Mouse (Mus musculus): ENCODE data around the gene Tomm7. TPM values are rescaled to one million over a fixed set of nuclear protein-coding genes. Genes with fewer than 3 reads are reported as not detected.
A peak's percentile ranks its signal among the peaks of the same experiment; 100 is the strongest.
"Not testable (repeated sequence)": the region's sequence is repeated elsewhere in the genome, so short reads cannot be mapped to it uniquely, and the experiment has no call there.

Gene Tomm7
- 97.7 TPM for polyA plus RNA-seq (2021)

DNA sequence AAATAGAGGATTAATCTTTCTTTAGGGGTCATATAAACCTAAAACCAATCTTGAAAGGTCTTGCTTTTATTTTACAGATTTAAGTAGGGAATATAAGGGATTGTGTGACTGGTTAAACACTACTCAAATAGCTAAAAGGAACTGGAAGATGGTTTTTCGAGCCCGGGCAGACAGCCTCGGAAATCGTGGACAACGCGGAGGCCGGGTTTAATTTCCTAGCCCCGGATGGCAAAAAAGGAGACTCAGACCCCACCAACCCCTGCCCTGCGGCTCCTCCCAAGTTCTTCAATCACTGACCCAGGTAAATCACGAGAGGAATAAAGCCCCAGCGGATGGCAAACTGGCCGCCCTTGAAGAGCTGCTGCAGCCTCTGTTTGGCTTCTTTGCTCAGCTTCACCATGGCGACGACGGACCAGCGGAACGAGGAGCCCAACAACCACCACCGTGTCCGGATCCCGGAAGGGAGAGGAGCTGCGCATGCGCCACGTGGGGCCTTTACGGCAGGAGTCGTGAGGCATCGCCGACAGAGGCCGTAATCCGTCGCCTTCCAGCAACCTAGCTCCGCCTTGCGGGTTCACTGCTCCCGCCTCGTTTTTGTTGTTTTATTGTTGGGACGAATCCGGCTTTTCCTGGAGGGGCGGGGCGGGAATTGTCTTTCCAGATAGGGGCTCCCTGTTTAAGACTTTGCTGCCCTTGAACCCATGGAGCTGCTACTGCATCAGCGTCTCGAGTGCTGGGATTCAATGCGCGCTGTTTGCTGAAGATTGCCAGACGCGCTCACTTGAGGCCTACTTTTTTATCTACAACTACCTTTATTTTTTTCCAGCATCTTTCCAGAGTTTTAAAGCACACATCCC is at the start of gene Tomm7:
Tomm7 (minus strand) TSS at position 488 of the 857 bp plus-strand sequence.
- ATAC-seq (peak; percentile 97), DNase-seq (ENCODE audit: low read depth, low spot score) (peak; percentile 94)
- H3K27me3 ChIP-seq: no peaks in the 10 kb centered on the region
- no peak for TF ChIP-seq CTCF (IDR thresholded peaks at IDR 0.05)
- in situ Hi-C loops (cut with MboI; ENCODE audit: low pct_unique_long_range_greater_than_20kb): no loop called here
- POLR2A ChIA-PET: interaction anchor here (0.6 to 0.8 kb wide), 2 partner anchors 139 to 896 kb away, joined by 3 to 8 read pairs; no protein-coding TSS in a partner anchor
- CTCF ChIA-PET: interaction anchor here (3.9 kb wide), 1 partner anchor 17 kb away, joined by 24 read pairs; no protein-coding TSS in a partner anchor

DNA sequence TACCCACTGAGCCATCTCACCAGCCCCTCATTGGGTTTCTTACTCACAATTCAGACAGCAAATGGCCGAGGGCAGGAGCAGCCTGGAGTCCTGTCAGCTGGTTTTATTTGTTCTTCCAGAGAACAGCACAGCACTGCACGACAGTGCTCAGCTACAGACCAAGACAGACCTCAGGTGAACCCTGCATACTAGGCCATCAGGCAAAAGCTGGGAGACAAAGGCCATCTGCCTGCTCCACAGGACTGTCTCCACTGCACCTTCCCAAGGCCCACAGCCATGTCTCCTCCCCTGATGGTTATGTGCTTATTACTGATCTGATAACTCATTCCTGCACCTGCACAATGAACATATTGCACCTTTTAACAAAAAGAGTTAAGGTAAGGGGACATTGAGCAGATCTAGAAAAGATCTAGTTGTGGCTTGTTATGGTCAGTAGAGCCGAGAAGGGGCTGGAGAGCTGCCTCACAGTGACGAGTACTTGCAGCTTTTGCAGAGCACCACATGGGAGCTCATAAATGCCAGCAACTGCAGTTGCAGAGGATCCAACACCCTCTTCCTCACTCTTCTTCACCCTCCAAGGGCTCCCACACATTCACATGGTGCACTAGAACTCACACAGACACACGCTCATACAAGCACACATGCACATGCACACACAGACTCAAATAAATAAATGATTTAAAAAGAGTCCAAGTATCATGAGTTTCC is 49.3 kb upstream of the Tomm7 start:
- DNase-seq (ENCODE audit: low read depth, low spot score): no peak
- POLR2A ChIA-PET: no interaction called here
- no peaks in the 10 kb centered on the region for H3K27me3 ChIP-seq
- in situ Hi-C loops (cut with MboI; ENCODE audit: low pct_unique_long_range_greater_than_20kb): no loop called here
- no peak for TF ChIP-seq CTCF (IDR thresholded peaks at IDR 0.05)
- ATAC-seq: no peak
- CTCF ChIA-PET: interaction anchor here (1.3 kb wide), 1 partner anchor 11 kb away, joined by 3 read pairs; no protein-coding TSS in a partner anchor

DNA sequence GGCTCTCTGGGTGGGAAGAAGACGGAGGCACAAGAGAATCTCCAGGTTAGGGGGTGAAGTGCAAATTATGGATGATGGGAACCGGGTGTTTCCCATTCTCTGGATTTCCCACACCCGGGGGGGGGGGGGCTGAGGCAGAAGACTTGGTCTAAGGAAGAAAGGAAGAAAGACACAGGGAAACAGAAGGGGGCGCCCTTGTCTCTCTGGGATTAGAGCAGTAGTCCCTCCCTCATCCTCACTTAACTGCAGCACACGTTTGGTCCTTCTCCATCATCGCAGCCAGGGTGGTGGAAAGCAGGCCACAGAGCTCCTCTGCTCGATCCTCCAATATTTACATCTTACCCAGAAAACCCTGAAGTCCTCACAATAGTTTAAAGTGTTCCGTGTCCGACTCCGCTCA is 46.8 kb upstream of the Tomm7 start:
- CTCF ChIA-PET: interaction anchor here (1.2 to 1.4 kb wide), 4 partner anchors 8 to 164 kb away, joined by 3 to 4 read pairs (median 3); no protein-coding TSS in a partner anchor
- ATAC-seq: no peak
- POLR2A ChIA-PET: no interaction called here
- TF ChIP-seq CTCF (IDR thresholded peaks at IDR 0.05): peak; percentile 52
- in situ Hi-C loops (cut with MboI; ENCODE audit: low pct_unique_long_range_greater_than_20kb): no loop called here
- no peak for DNase-seq (ENCODE audit: low read depth, low spot score)
- H3K27me3 ChIP-seq: no peaks in the 10 kb centered on the region

DNA sequence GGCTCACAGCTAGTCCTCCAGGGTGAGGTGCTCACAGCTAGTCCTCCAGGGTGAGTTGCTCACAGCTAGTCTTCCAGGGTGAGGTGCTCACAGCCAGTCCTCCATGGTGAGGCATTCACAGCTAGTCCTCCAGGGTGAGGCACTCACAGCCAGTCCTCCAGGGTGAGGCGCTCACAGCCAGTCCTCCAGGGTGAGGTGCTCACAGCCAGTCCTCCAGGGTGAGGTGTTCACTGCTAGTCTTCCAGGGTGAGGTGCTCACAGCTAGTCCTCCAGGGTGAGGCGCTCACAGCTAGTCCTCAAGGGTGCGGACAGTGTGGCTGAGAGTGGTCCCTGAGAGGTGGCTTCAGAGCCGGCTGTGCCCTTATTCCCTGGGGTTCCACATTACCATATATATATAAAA is 45.5 kb upstream of the Tomm7 start:
- ChIA-PET POLR2A (no interaction called here), CTCF (no interaction called here)
- no peak for TF ChIP-seq CTCF (IDR thresholded peaks at IDR 0.05)
- no peak for ATAC-seq
- in situ Hi-C loops (cut with MboI; ENCODE audit: low pct_unique_long_range_greater_than_20kb): no loop called here
- no peaks in the 10 kb centered on the region for H3K27me3 ChIP-seq
- no peak for DNase-seq (ENCODE audit: low read depth, low spot score)

DNA sequence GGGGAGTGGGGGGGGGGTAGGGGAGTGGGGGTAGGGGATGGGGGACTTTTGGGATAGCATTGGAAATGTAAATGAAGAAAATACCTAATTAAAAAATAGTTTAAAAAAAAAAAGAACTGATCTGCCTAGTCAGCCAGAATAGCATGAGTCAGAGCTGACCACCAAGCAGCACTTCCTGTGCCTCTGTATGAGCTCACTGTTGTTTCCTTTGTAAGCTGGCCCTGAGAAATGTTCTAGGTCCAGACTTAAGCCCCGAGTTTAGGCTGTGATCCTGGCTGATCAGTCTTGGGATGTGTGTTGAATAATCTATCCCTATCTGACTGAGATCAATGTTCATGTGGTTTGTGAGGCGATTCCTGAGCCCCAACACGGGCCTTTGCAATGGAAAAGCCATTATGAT is 43.1 kb upstream of the Tomm7 start:
- ChIA-PET CTCF (no interaction called here), POLR2A (no interaction called here)
- H3K27me3 ChIP-seq: no peaks in the 10 kb centered on the region
- ATAC-seq: no peak
- TF ChIP-seq CTCF (IDR thresholded peaks at IDR 0.05): no peak
- in situ Hi-C loops (cut with MboI; ENCODE audit: low pct_unique_long_range_greater_than_20kb): no loop called here
- DNase-seq (ENCODE audit: low read depth, low spot score): no peak

DNA sequence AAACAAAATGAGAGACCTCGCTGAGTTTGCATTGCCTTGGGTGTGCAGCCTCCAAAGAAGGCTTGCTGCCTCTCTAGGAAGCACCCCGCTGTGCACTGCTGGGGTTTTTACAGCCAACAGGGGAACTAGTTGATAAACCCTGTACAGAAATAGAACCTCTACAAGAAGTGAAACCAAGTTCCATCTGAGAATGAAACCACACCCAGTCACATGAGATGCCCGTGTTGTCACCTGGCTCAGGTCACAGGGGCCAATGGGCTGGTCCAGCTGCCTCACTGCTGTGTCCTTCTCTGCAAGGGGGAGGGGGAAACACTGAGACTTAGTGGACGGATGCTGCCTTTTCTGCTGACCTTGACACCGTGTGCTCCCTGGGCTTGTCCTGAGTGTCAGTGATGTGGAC is 30.5 kb upstream of the Tomm7 start:
- H3K27me3 ChIP-seq: no peaks in the 10 kb centered on the region
- in situ Hi-C loops (cut with MboI; ENCODE audit: low pct_unique_long_range_greater_than_20kb): no loop called here
- ChIA-PET CTCF (interaction anchor here (1.4 to 1.9 kb wide), 2 partner anchors 12 to 26 kb away, joined by 3 to 4 read pairs; no protein-coding TSS in a partner anchor), POLR2A (no interaction called here)
- no peak for TF ChIP-seq CTCF (IDR thresholded peaks at IDR 0.05)
- ATAC-seq (no peak), DNase-seq (ENCODE audit: low read depth, low spot score) (no peak)

DNA sequence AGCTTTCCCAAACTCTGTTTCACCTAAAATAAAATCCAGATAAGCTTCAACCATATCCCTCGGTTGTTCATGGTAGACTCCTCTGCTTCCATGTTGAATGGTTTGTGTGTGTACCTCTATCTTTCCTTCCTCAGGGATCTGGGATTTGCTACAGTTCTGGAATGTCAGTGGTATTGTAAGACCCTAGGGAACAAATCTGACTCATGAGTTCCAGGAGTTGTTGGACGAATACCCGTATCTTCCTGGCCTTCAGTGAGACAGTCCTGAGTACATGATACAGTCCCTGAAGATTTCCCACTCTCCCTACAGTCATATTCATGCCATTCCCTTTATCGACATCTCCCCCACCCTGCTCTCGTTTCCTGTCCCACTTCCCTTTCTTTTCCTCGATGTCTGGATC is 28.6 kb upstream of the Tomm7 start:
- ATAC-seq (no peak), DNase-seq (ENCODE audit: low read depth, low spot score) (no peak)
- ChIA-PET CTCF (no interaction called here), POLR2A (no interaction called here)
- TF ChIP-seq CTCF (IDR thresholded peaks at IDR 0.05): no peak
- H3K27me3 ChIP-seq: no peaks in the 10 kb centered on the region
- in situ Hi-C loops (cut with MboI; ENCODE audit: low pct_unique_long_range_greater_than_20kb): no loop called here

DNA sequence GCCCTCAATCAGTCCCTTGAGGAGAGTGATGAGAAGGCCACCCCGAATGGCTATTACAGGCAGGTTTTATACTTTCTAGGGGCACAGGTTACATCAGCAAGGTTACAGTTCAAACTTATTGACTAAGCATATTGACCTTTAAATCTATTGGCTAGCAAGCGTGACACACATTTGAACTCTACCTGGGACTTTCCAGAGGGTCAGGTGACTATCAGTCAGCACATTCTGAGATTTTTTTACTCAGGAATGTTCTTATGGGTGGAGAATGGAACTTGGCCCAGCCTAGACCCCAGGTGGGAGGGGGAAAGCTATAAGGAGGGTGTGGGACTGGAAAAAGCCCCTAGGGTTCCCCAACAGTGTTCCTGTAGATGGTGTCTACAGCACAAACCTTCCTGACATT is 27.4 kb upstream of the Tomm7 start:
- H3K27me3 ChIP-seq; POLR2A ChIA-PET; in situ Hi-C loops (cut with MboI; ENCODE audit: low pct_unique_long_range_greater_than_20kb); DNase-seq (ENCODE audit: low read depth, low spot score); ATAC-seq; CTCF ChIA-PET: not testable (repeated sequence)

DNA sequence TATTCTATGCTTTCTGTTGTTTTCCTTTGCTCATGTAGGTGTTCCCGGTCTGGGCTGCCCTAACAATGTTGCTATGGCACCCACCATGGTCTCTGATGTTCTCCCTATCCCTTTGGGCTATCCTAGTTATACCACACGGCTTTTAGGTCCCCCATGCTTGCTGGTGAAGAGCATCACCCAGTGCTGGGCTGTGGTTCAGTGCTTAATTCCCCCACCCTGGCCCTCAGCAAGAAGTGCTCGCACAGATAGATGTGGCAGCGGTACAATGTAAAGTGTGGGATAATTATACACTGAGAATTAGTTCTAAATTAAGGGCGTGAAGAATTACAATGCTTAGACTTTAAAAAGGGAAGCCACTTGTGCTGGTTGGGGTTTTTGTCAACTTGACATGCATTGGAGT is 22.0 kb upstream of the Tomm7 start:
- DNase-seq (ENCODE audit: low read depth, low spot score): no peak
- CTCF ChIA-PET: no interaction called here
- no peak for TF ChIP-seq CTCF (IDR thresholded peaks at IDR 0.05)
- POLR2A ChIA-PET: no interaction called here
- no peak for ATAC-seq
- H3K27me3 ChIP-seq: no peaks in the 10 kb centered on the region
- in situ Hi-C loops (cut with MboI; ENCODE audit: low pct_unique_long_range_greater_than_20kb): no loop called here

DNA sequence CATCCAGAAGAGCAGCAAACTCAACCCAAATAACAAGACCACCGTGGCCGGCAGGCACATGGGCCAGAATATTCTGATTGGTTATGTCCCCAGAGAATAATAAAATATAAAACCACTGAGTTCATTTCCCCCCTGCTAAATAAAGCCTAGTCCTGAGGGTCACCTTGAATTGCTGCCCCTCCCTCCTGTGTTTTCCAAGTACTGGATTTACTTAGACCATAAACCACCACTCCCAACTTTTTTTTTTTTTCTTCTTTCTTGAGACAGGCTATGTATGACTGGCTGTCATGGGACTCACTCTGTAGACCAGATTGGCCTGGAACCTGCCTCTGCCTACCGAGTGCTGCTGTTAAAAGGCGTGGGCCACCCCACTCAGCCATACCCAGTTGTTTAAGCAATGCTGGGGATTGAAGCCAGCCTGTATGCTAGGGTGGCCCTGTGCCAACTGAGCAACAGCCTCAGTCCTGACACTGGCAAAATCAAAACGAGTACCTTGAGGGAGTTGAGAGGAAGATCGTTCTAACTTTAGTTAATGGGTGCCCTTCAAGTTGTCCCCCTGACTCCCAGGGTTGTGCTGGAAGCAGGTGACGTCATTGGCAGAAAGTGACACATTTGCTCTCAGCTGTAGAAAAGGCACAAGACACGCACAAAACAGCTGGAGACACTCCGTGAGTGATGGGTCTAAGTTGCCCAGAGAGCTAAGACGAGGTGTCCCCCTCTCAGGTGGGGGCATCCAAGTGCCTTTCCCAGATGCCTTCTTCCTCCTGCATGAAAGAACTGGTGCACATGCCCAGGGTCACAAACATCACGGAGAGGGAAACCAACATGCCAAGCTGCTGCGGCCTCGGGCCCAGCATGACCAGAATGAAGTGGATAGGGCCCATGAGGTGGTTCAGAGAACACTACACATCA is 20.3 kb upstream of the Tomm7 start:
- CTCF ChIA-PET: no interaction called here
- DNase-seq (ENCODE audit: low read depth, low spot score) (no peak), ATAC-seq (no peak)
- POLR2A ChIA-PET: no interaction called here
- in situ Hi-C loops (cut with MboI; ENCODE audit: low pct_unique_long_range_greater_than_20kb): no loop called here
- TF ChIP-seq CTCF (IDR thresholded peaks at IDR 0.05): no peak
- H3K27me3 ChIP-seq: no peaks in the 10 kb centered on the region

Measured in Patski (cell line).